In genomic region chr1:127316651-127317050, GRCm38 (mm10) we compare ENCODE assay signal across 19 mouse cellular contexts.
DNase-seq lines count a peak whose midpoint lies in the region; ATAC-seq and TF ChIP-seq lines count a peak whose summit lies in the region.
"Had no signal": no experiment of that assay in that cellular context is flagged by ENCODE, and none has a peak within 500 bp of the region (broad histone marks: within the 10 kb centered on the region; RNA-seq: fewer than 3 reads in every experiment).

No protein-coding gene starts in this region.

- no peak overlapping the region for H3K4me3 ChIP-seq in hindbrain, postnatal 0 days (ENCODE audit: low read length)
- no peak overlapping the region for H3K4me3 ChIP-seq in hindbrain, embryonic 10.5 days
- H3K4me3 ChIP-seq in neural tube, embryonic 13.5 days, result no peak overlapping the region
- H3K4me3 ChIP-seq: embryonic facial prominence, embryonic 15.5 days; erythroblast, embryonic 14.5 days; forebrain, embryonic 10.5 days; gastrocnemius, adult 2 months; heart, embryonic 13.5 days had no signal

- H3K27ac ChIP-seq in hindbrain, postnatal 0 days, result 0 out of 2 replicates have a peak overlapping the region, but pooled peaks have one; percentile 20
- H3K27ac ChIP-seq in hindbrain, embryonic 10.5 days, result no peak overlapping the region
- H3K27ac ChIP-seq in neural tube, embryonic 13.5 days (replicated peaks), result 0 out of 2 replicates have a peak overlapping the region, but pooled peaks have one; percentile 13
- H3K27ac ChIP-seq: embryonic facial prominence, embryonic 15.5 days; forebrain, embryonic 10.5 days; gastrocnemius, adult 2 months; heart, embryonic 13.5 days had no signal

- H3K4me1 ChIP-seq in hindbrain, postnatal 0 days (ENCODE audit: insufficient read depth, low read length), result peaks cover 8% of the 10 kb centered on the region
- H3K4me1 ChIP-seq in hindbrain, embryonic 10.5 days (replicated peaks), result peaks cover 35% of the 10 kb centered on the region
- H3K4me1 ChIP-seq in neural tube, embryonic 13.5 days (replicated peaks), result peaks cover 45% of the 10 kb centered on the region

- H3K4me2 ChIP-seq in hindbrain, postnatal 0 days (ENCODE audit: low read depth, low read length), result no peak overlapping the region
- no peak overlapping the region for H3K4me2 ChIP-seq in neural tube, embryonic 13.5 days
- H3K4me2 ChIP-seq: embryonic facial prominence, embryonic 15.5 days; heart, embryonic 13.5 days had no signal

- H3K36me3 ChIP-seq in hindbrain, postnatal 0 days (ENCODE audit: insufficient read depth, low read length), result no peaks in the 10 kb centered on the region
- no peaks in the 10 kb centered on the region for H3K36me3 ChIP-seq in hindbrain, embryonic 10.5 days
- 0 out of 2 replicates have a peak, but pooled peaks cover 7% of the 10 kb centered on the region for H3K36me3 ChIP-seq in neural tube, embryonic 13.5 days
- H3K36me3 ChIP-seq: embryonic facial prominence, embryonic 15.5 days; heart, embryonic 13.5 days had no signal

- no peak for TF ChIP-seq CTCF in hindbrain, postnatal 0 days (IDR thresholded peaks at IDR 0.05; ENCODE audit: low read depth)

- no peak overlapping the region for H3K9ac ChIP-seq in hindbrain, postnatal 0 days (replicated peaks; ENCODE audit: low read length)
- no peak overlapping the region for H3K9ac ChIP-seq in neural tube, embryonic 13.5 days
- H3K9ac ChIP-seq: embryonic facial prominence, embryonic 15.5 days; heart, embryonic 13.5 days had no signal

- WGBS in hindbrain, postnatal 0 days, result 54% methylated on average over 6 of the region's 6 CpGs
- WGBS in hindbrain, embryonic 10.5 days, result 85% methylated on average over 6 of the region's 6 CpGs
- 67% methylated on average over 6 of the region's 6 CpGs for WGBS in neural tube, embryonic 13.5 days

- ATAC-seq in hindbrain, postnatal 0 days, result peak; percentile 44; the same call in 1 of the 2 replicates
- ATAC-seq in neural tube, embryonic 13.5 days (ENCODE audit: low read depth), result no peak
- ATAC-seq in megakaryocyte-erythroid progenitor cell, adult 5-6 weeks (replicated peaks; ENCODE audit: low FRiP score, low TSS enrichment, poor library complexity, severe bottlenecking), result no peak
- ATAC-seq: forebrain, embryonic 14.5 days; Patski had no signal

- DNase-seq in heart, adult 11 months, result peak; percentile 73
- no peak for DNase-seq in heart, postnatal 4 days
- DNase-seq in hindbrain, postnatal 0 days (ENCODE audit: low spot score), result no peak
- no peak for DNase-seq in hindbrain, embryonic 10.5 days (ENCODE audit: low spot score)
- DNase-seq in neural tube, embryonic 10.5 days (ENCODE audit: extremely low spot score, low spot score), result no peak
- DNase-seq: adrenal gland, postnatal 14 days; cerebellum, adult 18-20 months; embryo, embryonic 11 days; gastrocnemius, adult 2 months; gastrocnemius, postnatal 25 days; heart, postnatal 36 days had no signal

- H3K27me3 ChIP-seq in hindbrain, postnatal 0 days (ENCODE audit: insufficient read depth, low read length), result no peaks in the 10 kb centered on the region
- no peaks in the 10 kb centered on the region for H3K27me3 ChIP-seq in hindbrain, embryonic 10.5 days (ENCODE audit: insufficient read depth, poor library complexity, severe bottlenecking)
- H3K27me3 ChIP-seq in neural tube, embryonic 13.5 days, result no peaks in the 10 kb centered on the region
- H3K27me3 ChIP-seq: embryonic facial prominence, embryonic 15.5 days; heart, embryonic 13.5 days; Patski had no signal

- no peaks in the 10 kb centered on the region for H3K9me3 ChIP-seq in hindbrain, postnatal 0 days (ENCODE audit: low read length)
- H3K9me3 ChIP-seq in hindbrain, embryonic 10.5 days, result no peaks in the 10 kb centered on the region
- H3K9me3 ChIP-seq in neural tube, embryonic 13.5 days, result no peaks in the 10 kb centered on the region
- H3K9me3 ChIP-seq: embryonic facial prominence, embryonic 15.5 days; forebrain, embryonic 10.5 days; heart, embryonic 13.5 days had no signal
